ENCODE assay signal across 13 mouse cellular contexts in genomic region chr10:95245680-95245982, GRCm38 (mm10).
DNase-seq lines count a peak whose midpoint lies in the region; ATAC-seq and TF ChIP-seq lines count a peak whose summit lies in the region.
"Had no signal": no experiment of that assay in that cellular context is flagged by ENCODE, and none has a peak within 500 bp of the region (broad histone marks: within the 10 kb centered on the region; RNA-seq: fewer than 3 reads in every experiment).

No protein-coding gene starts in this region.

- H3K27ac ChIP-seq in kidney, adult 2 months (ENCODE audit: insufficient read depth, low read depth, low read length) = no peak overlapping the region
- H3K27ac ChIP-seq in neural tube, embryonic 12.5 days = no peak overlapping the region
- no peak overlapping the region for H3K27ac ChIP-seq in hindbrain, embryonic 14.5 days
- H3K27ac ChIP-seq in stomach, postnatal 0 days (replicated peaks) = no peak overlapping the region
- H3K27ac ChIP-seq: limb, embryonic 15.5 days had no signal

- TF ChIP-seq EP300 in stomach, postnatal 0 days (optimal IDR thresholded peaks at IDR 0.05) = no peak

- H3K4me2 ChIP-seq in neural tube, embryonic 12.5 days (replicated peaks) = peak overlapping the region; percentile 27; the same call in 1 of the 2 replicates
- H3K4me2 ChIP-seq in hindbrain, embryonic 14.5 days (replicated peaks) = no peak overlapping the region
- no peak overlapping the region for H3K4me2 ChIP-seq in stomach, postnatal 0 days (replicated peaks; ENCODE audit: low read depth)
- H3K4me2 ChIP-seq: limb, embryonic 15.5 days had no signal

- DNase-seq in kidney, adult 2 months = no peak
- DNase-seq in kidney, adult 11 months = no peak
- no peak for DNase-seq in neural tube, embryonic 10.5 days (ENCODE audit: extremely low spot score, low spot score)
- no peak for DNase-seq in hindbrain, embryonic 14.5 days (ENCODE audit: low spot score)
- DNase-seq in stomach, postnatal 0 days (ENCODE audit: low spot score) = no peak
- DNase-seq in adrenal gland, postnatal 36 days = no peak
- no peak for DNase-seq in ovary, postnatal 36 days (ENCODE audit: low spot score)
- DNase-seq: adrenal gland, adult 8-10 months; heart, postnatal 14 days; kidney, postnatal 10 days had no signal

- no peaks in the 10 kb centered on the region for H3K9me3 ChIP-seq in neural tube, embryonic 12.5 days
- H3K9me3 ChIP-seq in hindbrain, embryonic 14.5 days (ENCODE audit: control insufficient read depth, low read length) = no peaks in the 10 kb centered on the region
- H3K9me3 ChIP-seq in stomach, postnatal 0 days (ENCODE audit: control insufficient read depth, low read length) = no peaks in the 10 kb centered on the region
- H3K9me3 ChIP-seq: limb, embryonic 15.5 days had no signal

- WGBS in kidney, adult 2 months = 87% methylated on average over 2 of the region's 2 CpGs
- WGBS in neural tube, embryonic 12.5 days = 90% methylated on average over 2 of the region's 2 CpGs
- WGBS in hindbrain, embryonic 14.5 days = 79% methylated on average over 2 of the region's 2 CpGs
- 64% methylated on average over 2 of the region's 2 CpGs for WGBS in stomach, postnatal 0 days

- H3K4me3 ChIP-seq in kidney, adult 2 months (ENCODE audit: insufficient read depth, low read depth, low read length) = no peak overlapping the region
- no peak overlapping the region for H3K4me3 ChIP-seq in neural tube, embryonic 12.5 days
- no peak overlapping the region for H3K4me3 ChIP-seq in hindbrain, embryonic 14.5 days (replicated peaks; ENCODE audit: low read length)
- no peak overlapping the region for H3K4me3 ChIP-seq in stomach, postnatal 0 days (ENCODE audit: low read depth, low read length)
- H3K4me3 ChIP-seq: limb, embryonic 15.5 days had no signal

- 0 out of 2 replicates have a peak, but pooled peaks have one; percentile 22 for TF ChIP-seq CTCF in kidney, adult 2 months (conservative IDR thresholded peaks at IDR 0.05; ENCODE audit: insufficient read depth, insufficient read length, low read depth, low read length)
- peak; percentile 65 for TF ChIP-seq CTCF in stomach, postnatal 0 days (IDR thresholded peaks at IDR 0.05; ENCODE audit: low read depth)

- H3K36me3 ChIP-seq in kidney, adult 2 months (ENCODE audit: control insufficient read depth, insufficient read depth, low read length) = no peaks in the 10 kb centered on the region
- no peaks in the 10 kb centered on the region for H3K36me3 ChIP-seq in neural tube, embryonic 12.5 days
- H3K36me3 ChIP-seq in hindbrain, embryonic 14.5 days (replicated peaks; ENCODE audit: control insufficient read depth, insufficient read depth) = no peaks in the 10 kb centered on the region
- no peaks in the 10 kb centered on the region for H3K36me3 ChIP-seq in stomach, postnatal 0 days (ENCODE audit: control insufficient read depth, insufficient read depth, low read length)
- H3K36me3 ChIP-seq: limb, embryonic 15.5 days had no signal

- TF ChIP-seq POLR2A in kidney, adult 2 months (IDR thresholded peaks at IDR 0.05; ENCODE audit: low read depth, low read length) = no peak

- no peaks in the 10 kb centered on the region for H3K4me1 ChIP-seq in kidney, adult 2 months (ENCODE audit: control insufficient read depth, insufficient read depth, low read length)
- H3K4me1 ChIP-seq in neural tube, embryonic 12.5 days = 0 out of 2 replicates have a peak, but pooled peaks cover 5% of the 10 kb centered on the region
- H3K4me1 ChIP-seq in hindbrain, embryonic 14.5 days (replicated peaks; ENCODE audit: control insufficient read depth, insufficient read depth, low read length) = peaks cover 8% of the 10 kb centered on the region; the same call in 1 of the 2 replicates
- no peaks in the 10 kb centered on the region for H3K4me1 ChIP-seq in stomach, postnatal 0 days (replicated peaks; ENCODE audit: control insufficient read depth, insufficient read depth)

- no peaks in the 10 kb centered on the region for H3K27me3 ChIP-seq in kidney, adult 2 months (replicated peaks; ENCODE audit: control insufficient read depth, insufficient read depth, low read length)
- no peaks in the 10 kb centered on the region for H3K27me3 ChIP-seq in neural tube, embryonic 12.5 days (replicated peaks)
- no peaks in the 10 kb centered on the region for H3K27me3 ChIP-seq in hindbrain, embryonic 14.5 days (ENCODE audit: control insufficient read depth, insufficient read depth, low read length)
- no peaks in the 10 kb centered on the region for H3K27me3 ChIP-seq in stomach, postnatal 0 days (ENCODE audit: control insufficient read depth, insufficient read depth, low read length)
- H3K27me3 ChIP-seq: limb, embryonic 15.5 days had no signal

- no peak overlapping the region for H3K9ac ChIP-seq in neural tube, embryonic 12.5 days
- no peak overlapping the region for H3K9ac ChIP-seq in hindbrain, embryonic 14.5 days
- H3K9ac ChIP-seq in stomach, postnatal 0 days (ENCODE audit: low read length) = no peak overlapping the region
- H3K9ac ChIP-seq: limb, embryonic 15.5 days had no signal

- no peak for ATAC-seq in neural tube, embryonic 12.5 days (ENCODE audit: low FRiP score, low read depth)
- ATAC-seq in hindbrain, embryonic 14.5 days (ENCODE audit: low FRiP score) = 0 out of 2 replicates have a peak, but pooled peaks have one; percentile 14
- ATAC-seq in stomach, postnatal 0 days (ENCODE audit: low FRiP score, low TSS enrichment) = no peak
- ATAC-seq: CD4-positive, CD25-positive, alpha-beta regulatory T cell, adult 4 months had no signal
